Mouse (Mus musculus): ENCODE results near the gene Gpm6b.

Gpm6b gene

DNA sequence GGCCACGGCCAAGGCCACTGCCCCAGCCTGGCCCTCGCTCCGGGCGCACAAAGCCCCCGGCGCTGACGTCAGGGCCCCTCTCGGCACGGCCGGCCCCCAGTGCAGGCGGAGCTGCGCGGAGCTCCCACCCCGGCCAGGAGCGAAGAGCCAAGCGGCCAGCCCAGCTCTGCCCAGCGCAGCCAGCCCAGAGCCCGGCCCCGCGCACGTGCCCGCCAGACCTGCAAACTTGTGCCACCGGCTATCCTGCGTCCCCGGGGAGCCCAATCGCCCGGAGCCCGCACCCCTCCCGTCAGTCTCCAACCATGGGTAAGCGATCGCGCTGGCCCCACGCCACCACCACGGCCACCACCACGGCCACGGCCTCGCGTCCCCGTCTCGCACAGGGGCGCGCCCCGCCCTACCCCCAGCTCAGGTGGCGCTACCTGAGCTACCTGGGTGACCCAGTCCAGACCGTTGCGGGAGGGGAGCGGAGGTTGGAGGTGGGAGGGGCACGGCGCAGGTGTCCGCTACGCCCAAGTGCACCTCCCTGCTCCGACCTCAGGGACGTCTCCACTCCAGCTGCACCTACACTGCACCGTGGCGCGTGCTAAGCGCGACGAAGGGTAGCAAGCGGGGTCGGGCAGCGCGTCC is at the start of gene Gpm6b:
Gpm6b (plus strand) TSS at position 81 of the 630 bp plus-strand sequence.
- peak; percentile 29 for DNase-seq (ENCODE audit: low read depth, low spot score)

DNA sequence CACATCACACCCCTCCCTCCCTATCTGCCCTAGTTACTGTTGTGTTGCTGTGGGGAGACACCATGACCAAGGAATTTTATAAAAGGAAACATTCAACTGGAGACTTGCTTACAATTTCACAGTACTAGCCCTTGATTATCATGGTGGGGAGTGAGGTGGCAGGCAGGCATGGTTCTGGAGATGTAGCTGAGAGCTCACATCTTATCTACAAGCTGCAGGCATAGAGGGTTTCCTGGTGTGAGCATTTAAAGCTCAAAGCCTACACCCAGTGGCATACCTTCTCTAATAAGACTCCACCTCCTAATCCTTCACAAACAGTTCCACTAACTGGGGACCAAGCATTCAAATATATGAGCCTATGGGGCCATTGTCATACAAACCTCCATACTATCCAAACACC is 42.4 kb upstream of the Gpm6b start:
- DNase-seq (ENCODE audit: low read depth, low spot score): no peak

DNA sequence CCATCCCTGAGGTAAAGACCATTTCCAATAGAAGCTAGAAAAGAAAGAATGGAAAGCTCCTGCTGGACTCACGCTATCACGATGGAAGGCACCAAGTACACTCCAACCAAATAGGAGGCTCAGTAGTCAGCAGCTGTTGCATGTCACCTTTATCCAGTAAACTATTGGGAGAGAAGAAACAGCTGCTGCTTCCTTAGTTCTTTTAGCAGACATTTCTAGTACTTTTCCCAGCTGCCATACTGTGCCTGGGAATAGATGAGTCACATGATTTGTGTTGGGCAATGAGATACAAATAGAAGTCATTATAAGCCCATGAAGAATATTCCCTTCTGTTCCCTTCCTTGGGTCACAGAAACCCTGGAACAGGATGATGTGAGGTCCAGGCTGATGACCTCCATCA is 40.4 kb upstream of the Gpm6b start:
- DNase-seq (ENCODE audit: low read depth, low spot score): no peak

- no peak for DNase-seq (ENCODE audit: low read depth, low spot score)
Observed at GRCm38 (mm10) chrX:166199812-166200211, 38.9 kb upstream of the Gpm6b start.

DNA sequence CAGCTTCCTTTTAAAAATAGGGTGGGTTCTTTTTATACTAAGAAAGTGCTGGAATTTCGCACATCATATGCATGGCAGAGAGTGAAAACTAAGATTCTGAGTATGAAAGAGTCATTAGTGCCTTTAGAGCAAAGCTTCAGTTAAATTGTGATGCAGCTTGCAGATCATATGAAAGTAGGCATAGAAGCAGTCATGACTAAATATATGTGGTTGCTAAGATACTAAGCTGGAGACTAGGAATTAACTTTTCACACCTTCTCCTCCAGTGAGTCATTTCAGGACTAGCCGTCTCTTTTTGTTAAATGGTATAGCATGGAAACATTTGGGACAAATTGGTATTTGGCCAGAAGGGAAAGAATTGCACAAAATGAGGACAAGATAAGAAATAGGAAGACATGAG is 24.1 kb upstream of the Gpm6b start:
- no peak for DNase-seq (ENCODE audit: low read depth, low spot score)

- no peak for DNase-seq (ENCODE audit: low read depth, low spot score)
Observed at GRCm38 (mm10) chrX:166216248-166216647, 22.5 kb upstream of the Gpm6b start.

- DNase-seq (ENCODE audit: low read depth, low spot score): no peak
Observed at GRCm38 (mm10) chrX:166216720-166217119, 22.0 kb upstream of the Gpm6b start.

- DNase-seq (ENCODE audit: low read depth, low spot score): no peak
Observed at GRCm38 (mm10) chrX:166219331-166219730, 19.4 kb upstream of the Gpm6b start.

- DNase-seq (ENCODE audit: low read depth, low spot score): peak; percentile 23
Observed at GRCm38 (mm10) chrX:166226856-166227255, 11.9 kb upstream of the Gpm6b start.

GRCm38 (mm10) chrX:166229750-166230149 is 9.0 kb upstream of the Gpm6b start:
- peak; percentile 57 for DNase-seq (ENCODE audit: low read depth, low spot score)

DNA sequence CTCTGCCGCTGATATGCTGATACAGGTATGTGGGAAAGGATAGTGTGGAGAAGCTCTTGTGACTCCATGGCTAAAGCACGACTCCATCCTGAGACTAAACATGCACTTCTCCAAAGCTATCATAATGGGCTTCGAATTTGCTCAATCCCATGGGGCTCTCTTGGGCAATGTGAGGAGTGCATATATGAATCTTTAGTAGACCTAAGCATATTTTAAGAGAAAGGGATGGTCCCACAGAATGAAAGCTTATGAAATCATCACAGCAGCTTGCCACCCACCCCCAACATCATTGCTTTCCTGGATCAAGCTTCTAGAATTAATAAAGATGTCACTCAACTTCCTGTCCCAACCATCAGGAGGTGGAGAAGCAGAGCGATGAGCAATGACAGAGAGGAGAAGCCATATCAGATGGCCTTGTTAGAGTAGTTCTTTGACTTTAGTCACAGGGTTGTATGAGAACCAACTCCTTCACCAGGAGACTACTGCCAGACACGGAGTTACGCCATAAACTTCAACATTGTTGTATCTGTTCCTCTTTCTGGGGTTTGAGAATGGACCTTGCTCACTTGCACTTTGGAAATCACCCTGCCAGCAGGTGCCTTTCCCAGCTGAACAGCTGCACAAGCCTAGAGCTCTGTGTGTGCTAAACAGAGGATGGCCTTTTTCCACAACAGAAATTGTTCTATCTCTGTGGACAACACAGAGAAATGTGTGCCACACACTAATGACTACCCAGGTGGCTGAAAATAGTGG is 8.0 kb upstream of the Gpm6b start:
- DNase-seq (ENCODE audit: low read depth, low spot score): no peak

DNA sequence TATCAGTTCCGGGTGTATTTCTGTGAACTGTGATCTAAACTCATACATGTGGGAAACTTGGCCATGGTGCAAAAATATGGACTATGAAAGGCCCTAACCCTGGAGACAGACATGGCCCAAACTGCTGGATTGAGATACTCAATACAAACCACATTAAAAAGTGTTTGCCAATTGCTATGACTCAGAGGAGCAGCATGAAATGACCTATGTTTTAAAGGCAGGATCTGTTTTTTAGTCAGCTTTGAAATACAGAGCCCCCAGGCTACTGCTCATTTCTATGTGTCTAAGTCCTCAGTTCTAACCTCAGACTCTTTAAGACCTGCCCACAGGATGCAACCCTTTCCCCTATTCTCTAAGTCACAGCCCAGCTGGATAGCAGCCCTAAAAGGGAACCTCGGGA is 2.6 kb upstream of the Gpm6b start:
- no peak for DNase-seq (ENCODE audit: low read depth, low spot score)

- DNase-seq (ENCODE audit: low read depth, low spot score): no peak
Observed at GRCm38 (mm10) chrX:166239520-166239919, 809 bp downstream of the Gpm6b start.

GRCm38 (mm10) chrX:166240751-166241150 is 2.0 kb downstream of the Gpm6b start:
- DNase-seq (ENCODE audit: low read depth, low spot score): no peak

DNA sequence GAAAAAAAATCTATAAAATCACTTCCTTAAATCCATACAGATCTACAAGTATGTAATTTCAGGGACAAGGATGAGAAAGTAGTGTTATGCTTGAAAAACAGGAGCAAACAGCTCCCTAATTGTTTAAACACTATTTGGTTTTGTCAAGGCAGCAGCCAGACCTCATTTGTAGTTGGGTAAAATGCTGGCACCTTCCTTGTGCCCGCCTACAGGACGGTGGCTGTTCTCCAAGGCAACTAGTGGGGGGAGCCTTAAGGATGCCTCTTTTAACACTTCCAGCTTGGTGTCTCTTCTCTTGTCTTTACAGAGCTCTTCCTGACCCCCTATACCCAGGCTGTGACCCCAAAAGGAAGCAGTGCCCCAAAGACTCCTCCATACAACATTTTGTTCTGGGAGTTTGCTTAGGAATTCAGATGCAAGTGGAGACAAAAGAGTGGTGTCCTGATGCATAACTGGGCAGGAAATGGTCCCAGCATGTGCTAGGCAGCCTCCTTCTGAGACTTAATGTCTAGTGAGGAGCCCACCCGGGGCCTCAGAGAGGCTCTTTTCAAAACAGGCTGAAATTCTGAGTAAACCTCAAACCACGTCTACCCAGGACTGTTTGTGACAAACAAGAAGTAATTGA is 4.7 kb downstream of the Gpm6b start:
- DNase-seq (ENCODE audit: low read depth, low spot score): no peak

DNA sequence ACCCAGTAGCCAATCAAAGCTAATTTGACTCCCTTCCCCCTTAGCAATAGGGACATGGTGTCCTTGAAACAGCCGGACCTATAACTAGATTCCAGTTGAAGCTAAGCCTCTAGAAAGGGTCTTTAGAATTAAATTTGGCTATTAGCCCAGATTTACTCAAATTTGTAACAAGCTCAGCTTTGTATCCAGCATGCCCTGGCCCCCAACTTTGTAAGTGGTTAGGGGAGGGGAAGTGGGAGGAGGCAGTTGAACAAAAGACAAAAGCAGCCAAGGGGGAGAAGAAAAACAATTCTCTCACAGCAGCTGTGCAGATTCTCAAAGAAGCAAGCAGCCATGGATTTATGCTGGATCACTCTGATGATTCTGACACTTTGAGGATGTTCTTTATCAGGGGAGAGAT is 32.8 kb downstream of the Gpm6b start:
- no peak for DNase-seq (ENCODE audit: low read depth, low spot score)

DNA sequence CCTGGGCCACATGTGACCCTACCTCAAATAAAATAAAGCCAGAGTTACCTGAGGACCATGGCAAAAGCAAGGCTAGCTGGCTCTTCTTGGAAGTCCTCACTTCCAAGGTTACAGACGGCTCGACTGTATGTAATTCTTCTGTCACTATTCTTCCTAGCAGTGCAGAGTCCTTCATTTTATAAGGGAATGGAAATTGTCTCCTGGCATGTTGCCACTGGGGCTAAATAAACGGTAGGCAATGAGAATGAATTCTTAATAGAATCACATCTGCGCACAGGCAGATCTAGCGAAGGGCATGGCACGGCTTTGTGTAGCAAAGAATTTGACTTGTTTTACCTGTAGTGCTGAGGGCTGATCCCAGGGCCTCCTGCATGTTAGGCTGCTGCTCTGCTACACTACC is 33.9 kb downstream of the Gpm6b start:
- no peak for DNase-seq (ENCODE audit: low read depth, low spot score)

DNA sequence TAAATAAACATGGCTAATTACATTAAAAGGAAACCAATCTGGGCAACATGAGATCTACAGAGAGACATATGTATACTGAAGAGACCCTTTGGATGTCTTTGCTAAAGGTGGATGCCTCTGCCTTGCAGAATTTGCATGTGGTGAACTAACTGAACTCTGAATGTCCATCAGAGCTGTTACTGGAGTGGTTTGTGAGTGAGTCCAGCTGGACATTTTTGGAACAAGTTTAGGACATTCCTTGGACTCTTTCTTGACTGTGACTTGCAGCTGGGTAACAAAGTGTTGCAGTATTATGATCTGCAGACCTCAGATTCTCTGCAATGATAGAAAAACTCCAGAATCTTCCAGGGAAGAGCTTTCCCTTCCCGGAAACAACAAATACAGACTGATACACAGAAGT is 41.1 kb downstream of the Gpm6b start:
- DNase-seq (ENCODE audit: low read depth, low spot score): no peak

DNA sequence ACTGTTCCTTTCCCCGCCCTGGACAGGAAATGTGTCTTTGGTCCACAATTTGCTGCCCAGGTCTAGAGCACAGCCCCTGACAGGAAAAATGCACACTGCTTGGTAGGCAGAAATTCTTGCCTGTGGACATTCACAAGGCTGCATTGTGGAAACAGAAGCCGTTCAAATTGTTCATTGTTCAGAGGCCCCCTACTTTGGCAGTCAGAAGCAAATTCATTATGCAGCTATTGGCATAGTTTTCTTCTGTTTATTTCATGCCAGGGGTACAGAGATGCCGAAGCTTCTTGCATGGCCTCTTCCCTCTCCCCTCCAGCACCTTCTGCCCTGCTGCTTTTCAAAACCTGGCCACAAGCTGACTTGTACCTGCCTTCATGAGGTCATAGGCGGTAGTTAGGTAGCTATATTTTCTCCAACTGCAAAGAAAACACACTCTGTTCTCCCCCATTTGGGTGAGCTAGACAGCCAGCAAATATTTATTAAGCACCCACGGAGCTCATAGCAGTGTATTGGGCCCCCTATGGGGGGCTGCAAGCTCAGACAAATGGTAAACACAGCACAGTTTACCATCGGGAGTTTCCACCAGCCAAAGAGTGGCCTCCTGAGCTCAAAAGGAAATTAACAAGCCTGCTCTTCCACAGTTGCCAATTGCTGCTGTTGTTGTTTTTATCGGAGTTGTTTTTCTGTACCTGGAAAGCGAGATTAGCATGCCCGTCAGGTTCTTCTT is 48.2 kb downstream of the Gpm6b start:
- no peak for DNase-seq (ENCODE audit: low read depth, low spot score)

DNA sequence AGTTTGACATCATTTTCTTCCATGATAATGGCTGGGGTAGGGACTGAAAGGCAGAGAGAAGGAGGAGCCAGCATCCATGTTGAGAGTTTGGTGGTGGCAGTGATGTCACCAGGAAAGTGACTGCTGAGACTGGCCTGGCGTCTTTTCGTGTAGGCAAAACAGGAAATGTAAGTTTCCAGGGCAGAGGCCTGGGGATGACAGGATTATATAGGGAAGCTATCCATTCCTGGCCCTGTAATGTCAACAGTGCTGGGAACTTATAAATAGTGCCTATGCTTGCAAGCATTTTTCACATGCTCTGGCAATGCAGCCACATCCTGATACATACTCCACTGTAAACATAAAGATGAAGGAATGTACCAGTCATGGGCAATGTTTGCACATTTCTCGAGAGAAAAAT is 52.6 kb downstream of the Gpm6b start:
- DNase-seq (ENCODE audit: low read depth, low spot score): no peak

GRCm38 (mm10) chrX:166293465-166293864 is 54.8 kb downstream of the Gpm6b start:
- peak; percentile 22 for DNase-seq (ENCODE audit: low read depth, low spot score)

DNA sequence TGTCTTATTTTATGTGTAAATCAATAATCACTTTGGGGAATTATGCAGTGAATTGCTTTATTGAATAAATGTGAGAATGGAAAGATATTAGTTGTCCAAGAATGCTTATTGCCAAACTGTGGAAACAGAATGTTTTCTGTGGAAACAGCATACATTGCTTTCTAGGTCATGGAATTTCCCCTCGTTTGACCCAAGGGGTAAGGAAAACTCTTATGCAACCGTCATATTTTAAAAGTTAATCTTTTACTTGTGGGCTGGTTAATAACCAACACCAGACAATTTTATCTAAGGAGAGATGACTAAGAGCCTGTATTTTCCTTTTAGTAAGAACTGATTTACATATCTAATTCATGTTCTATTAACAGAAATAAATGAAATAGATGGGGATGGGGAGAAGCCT is 64.1 kb downstream of the Gpm6b start:
- no peak for DNase-seq (ENCODE audit: low read depth, low spot score)

All from CD4-positive, CD25-positive, alpha-beta regulatory T cell, adult 2 months (primary cell).